Mouse (Mus musculus) erythroblast, embryonic 14.5 days (primary cell): ENCODE measurements around the gene Siva1. TPM values are rescaled to one million over a fixed set of nuclear protein-coding genes. Genes with fewer than 3 reads are reported as not detected.
A peak's percentile ranks its signal among the peaks of the same experiment; 100 is the strongest.

Experiments used
- H3K27me3 ChIP-seq: 2 replicates; pipeline ENCODE4 v1.6.1; 2012; ENCODE audit warnings: inconsistent platforms; ENCODE audit not compliant: control insufficient read depth
- H3K36me3 ChIP-seq: 2 replicates; pipeline ENCODE4 v1.6.1; 2012; ENCODE audit warnings: mild to moderate bottlenecking, inconsistent platforms; ENCODE audit not compliant: control insufficient read depth
- H3K4me1 ChIP-seq: 2 replicates; pipeline ENCODE4 v1.6.1; 2012; ENCODE audit warnings: inconsistent platforms; ENCODE audit not compliant: control insufficient read depth
- H3K4me3 ChIP-seq: replicated peaks from 2 replicates; pipeline ENCODE3; 2012; ENCODE audit warnings: moderate library complexity, mild to moderate bottlenecking, inconsistent platforms
- H3K9me3 ChIP-seq: 2 replicates; pipeline ENCODE4 v1.6.1; 2012; ENCODE audit warnings: low read length, inconsistent platforms, mixed read lengths; ENCODE audit not compliant: control insufficient read depth
- GATA1 ChIP-seq: IDR thresholded peaks from 2 replicates; pipeline ENCODE4 v1.6.1; 2012; ENCODE audit warnings: low read length, inconsistent platforms, mixed read lengths
- TAL1 ChIP-seq: IDR thresholded peaks from 3 replicates; pipeline ENCODE4 v1.6.1; 2012; ENCODE audit warnings: low read length, inconsistent platforms, mixed read lengths
- polyA plus RNA-seq: library from polyadenylated mRNA; stranded (reverse); fragments of >175 nt; gene quantifications from 2 replicates; pipeline ENCODE4 v1.2.3, GENCODE M21; 2012

The Siva1 gene
- polyA plus RNA-seq, 1 experiment, result 20.6 TPM

DNA sequence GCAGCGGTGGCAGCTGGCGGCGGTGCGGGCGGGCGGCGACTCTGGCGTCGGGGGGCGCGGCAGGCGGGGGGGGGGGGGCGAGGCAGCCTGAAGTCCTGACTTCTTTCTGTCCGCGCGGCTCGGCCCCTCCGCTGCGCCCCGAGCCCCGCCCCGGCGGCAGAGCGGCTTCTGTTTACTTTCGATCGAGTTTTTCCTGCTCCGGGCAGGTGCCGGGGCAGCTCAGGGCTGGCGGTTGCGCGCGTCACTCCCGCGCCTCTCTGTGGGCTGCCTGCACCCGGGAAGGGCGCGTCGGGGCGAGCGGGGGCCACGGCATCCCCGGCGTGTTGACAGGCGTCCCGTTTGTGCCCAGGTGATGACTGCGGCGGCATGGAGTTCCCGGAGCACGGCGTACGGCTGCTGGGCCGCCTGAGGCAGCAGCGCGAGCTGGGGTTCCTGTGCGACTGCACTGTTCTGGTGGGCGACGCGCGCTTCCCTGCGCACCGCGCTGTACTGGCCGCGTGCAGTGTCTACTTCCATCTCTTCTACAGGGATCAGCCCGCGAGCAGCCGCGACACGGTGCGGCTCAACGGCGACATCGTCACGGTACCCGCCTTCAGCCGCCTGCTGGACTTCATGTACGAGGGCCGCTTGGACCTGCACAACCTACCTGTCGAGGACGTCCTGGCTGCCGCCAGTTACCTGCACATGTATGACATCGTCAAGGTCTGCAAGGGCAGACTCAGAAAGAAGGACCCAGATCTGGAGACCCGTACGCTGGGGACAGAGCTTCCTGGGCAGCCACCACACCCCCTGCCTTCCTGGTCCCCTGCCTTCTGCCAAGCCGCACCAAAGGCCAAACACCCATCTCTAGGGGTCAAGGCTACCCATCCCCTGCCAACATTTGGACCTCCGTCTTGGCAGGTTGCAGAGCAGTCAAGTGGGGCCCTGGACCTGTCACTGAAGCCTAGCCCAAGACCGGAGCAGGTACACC lies 34.8 kb downstream of the Siva1 start:
- peaks cover 28% of the 10 kb centered on the region for H3K4me1 ChIP-seq
- TF ChIP-seq TAL1 (no peak), GATA1 (no peak)
- peaks cover 17% of the 10 kb centered on the region for H3K9me3 ChIP-seq
- H3K36me3 ChIP-seq, result no peaks in the 10 kb centered on the region; the same call in 1 of the 2 replicates
- peaks cover 83% of the 10 kb centered on the region for H3K27me3 ChIP-seq
- H3K4me3 ChIP-seq, result peak overlapping the region; percentile 62

DNA sequence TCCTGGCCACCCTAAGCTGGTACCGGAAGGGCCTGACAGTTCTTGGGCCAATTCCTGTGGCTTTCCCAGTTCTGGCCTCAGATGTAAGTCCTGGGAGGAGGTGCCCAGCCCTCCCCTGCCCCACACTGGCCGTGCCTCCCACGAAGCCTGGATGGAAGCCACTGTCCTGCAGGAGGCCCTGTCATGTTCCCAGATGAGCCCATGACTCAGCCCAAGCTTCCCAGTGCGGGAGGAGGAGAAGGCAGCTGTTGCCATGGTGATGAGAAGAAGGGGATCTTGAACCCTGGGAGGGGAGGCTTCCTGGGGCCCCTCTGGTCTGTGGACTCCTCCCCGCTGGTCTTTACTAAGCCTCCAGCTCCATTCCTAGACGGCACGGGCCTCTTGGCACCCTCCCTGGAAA lies 38.9 kb downstream of the Siva1 start:
- H3K36me3 ChIP-seq, result no peaks in the 10 kb centered on the region; the same call in 1 of the 2 replicates
- H3K9me3 ChIP-seq, result peaks cover 15% of the 10 kb centered on the region
- peaks cover 12% of the 10 kb centered on the region for H3K4me1 ChIP-seq
- no peak for TF ChIP-seq TAL1
- no peak for TF ChIP-seq GATA1
- H3K27me3 ChIP-seq, result peaks cover 80% of the 10 kb centered on the region
- no peak overlapping the region for H3K4me3 ChIP-seq

DNA sequence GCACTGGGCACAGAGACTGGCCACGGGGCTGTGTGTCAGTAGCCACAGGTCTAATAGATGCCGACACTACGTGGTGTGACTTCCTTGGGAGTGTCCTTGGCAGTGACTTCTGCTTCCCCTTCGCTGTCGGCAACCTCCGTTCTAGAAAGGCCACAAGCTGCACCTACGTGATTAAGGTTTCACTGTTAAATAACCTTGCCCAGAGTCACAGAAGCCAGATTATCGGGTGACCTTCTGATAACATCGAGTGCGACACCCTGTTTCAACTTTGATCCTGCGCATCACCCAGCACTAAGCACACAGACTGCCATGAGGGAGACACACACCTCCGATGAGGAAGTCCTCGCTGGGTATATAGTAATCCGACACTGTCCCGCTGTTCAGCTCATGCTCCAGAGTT lies 44.0 kb downstream of the Siva1 start:
- TF ChIP-seq TAL1 (no peak), GATA1 (no peak)

DNA sequence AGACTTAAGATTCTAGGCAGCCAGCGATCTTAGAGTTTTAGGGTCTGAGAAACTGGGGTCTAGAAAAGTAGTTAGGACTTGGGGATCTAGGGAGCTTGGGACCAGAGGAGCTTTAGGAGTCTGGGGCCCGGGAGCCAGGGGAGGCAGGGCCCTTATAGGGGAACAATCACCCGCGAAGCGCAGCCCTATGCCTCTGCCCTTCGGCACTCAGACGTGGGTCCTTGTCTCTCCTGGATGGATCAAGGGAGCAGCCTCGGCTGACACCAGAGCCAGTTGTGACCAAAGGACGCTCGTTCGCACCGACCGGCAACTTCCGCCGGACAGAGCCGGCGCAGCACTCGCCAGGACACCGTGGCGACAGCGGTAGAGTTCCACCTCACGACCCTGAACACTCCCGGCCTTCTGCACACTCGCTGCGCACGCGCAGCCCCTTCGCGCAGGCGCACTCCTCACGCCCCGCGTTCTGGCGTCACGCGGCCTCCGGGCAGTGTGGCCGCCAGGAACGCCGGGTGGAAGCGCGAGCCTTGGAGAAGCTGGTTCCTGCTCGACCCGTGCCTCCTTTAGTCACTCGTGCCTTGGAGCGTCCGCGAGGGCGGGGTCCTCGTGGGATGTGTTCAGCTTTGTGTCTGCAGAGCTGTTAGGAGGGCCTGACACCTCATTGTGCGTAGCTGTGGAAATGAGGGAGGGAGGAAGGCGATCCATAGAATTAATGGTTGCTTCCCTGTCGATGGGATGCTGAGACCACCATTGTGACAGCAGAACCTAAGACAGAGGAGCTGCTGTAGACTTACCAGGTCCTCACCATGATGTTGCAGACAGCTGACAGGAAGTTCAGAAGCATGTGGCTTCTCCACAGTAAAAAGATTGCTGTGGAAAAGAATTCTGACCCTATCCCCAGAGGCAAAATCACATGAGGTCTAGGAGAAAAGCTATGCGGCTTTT lies 49.0 kb downstream of the Siva1 start:
- TF ChIP-seq TAL1 (no peak), GATA1 (no peak)
- Histone ChIP-seq H3K4me3 (peak overlapping the region; percentile 67), H3K4me1 (peaks cover 21% of the 10 kb centered on the region), H3K27me3 (peaks cover 26% of the 10 kb centered on the region), H3K9me3 (no peaks in the 10 kb centered on the region), H3K36me3 (no peaks in the 10 kb centered on the region)

More for the DNA sequence above, 44.0 kb downstream of the Siva1 start:
- H3K4me1 ChIP-seq, result peaks cover 13% of the 10 kb centered on the region
- H3K4me3 ChIP-seq, result no peak overlapping the region
- H3K27me3 ChIP-seq, result peaks cover 49% of the 10 kb centered on the region
- no peaks in the 10 kb centered on the region for H3K36me3 ChIP-seq
- H3K9me3 ChIP-seq, result peaks cover 2% of the 10 kb centered on the region; the same call in 1 of the 2 replicates

DNA sequence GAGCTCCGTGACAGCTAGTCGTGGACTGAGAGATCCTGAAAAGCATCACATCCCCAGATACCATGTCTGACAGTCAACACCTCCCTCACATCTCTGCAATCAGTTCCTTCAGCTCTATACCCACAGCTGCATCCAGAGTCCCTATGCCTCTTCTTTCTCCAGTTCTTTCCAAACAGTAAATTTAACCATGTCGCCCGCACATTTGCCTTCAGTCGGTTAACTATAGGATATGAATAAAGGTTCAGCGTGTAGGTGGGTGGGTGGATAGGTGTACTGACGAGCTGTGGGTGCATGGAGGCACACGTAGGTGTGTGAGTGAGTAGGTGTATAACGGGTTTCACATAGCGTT lies 49.6 kb downstream of the Siva1 start:
- no peaks in the 10 kb centered on the region for H3K9me3 ChIP-seq
- H3K36me3 ChIP-seq, result no peaks in the 10 kb centered on the region
- peak overlapping the region; percentile 67 for H3K4me3 ChIP-seq
- no peak for TF ChIP-seq GATA1
- TF ChIP-seq TAL1, result no peak
- peaks cover 23% of the 10 kb centered on the region for H3K27me3 ChIP-seq
- H3K4me1 ChIP-seq, result peaks cover 21% of the 10 kb centered on the region

DNA sequence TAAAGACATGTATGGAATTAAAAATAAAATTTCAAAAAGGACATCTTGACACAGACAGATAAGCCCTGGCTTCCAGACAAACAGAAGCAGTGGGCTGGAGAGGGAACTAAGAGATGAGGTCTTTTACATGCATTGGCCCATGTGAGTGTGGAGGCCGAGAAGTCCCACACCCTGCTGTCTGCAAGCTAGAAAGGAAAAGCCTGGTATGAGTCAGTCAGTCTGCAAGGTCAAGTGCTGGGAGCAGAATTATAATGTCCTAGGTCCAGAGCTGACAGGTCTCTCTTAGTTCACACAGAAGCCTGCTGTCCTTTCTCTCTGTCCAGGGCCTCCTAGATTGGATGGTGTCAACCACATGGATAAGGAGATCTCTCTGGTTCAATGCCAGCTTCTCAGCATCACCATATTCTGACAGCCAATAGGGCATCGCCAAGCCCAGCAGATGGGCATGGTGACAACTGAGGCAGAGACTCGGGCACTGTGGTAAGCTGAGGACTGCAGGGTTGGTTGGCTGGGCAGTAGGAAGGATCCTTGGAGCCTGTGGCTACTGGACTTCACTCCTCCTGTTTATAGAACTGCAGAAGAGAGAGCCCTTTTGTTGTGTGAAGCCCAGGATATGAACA lies 52.4 kb downstream of the Siva1 start:
- H3K4me1 ChIP-seq, result peaks cover 21% of the 10 kb centered on the region
- H3K9me3 ChIP-seq, result no peaks in the 10 kb centered on the region
- H3K36me3 ChIP-seq, result no peaks in the 10 kb centered on the region
- H3K4me3 ChIP-seq, result no peak overlapping the region
- peaks cover 39% of the 10 kb centered on the region for H3K27me3 ChIP-seq
- TF ChIP-seq GATA1 (no peak), TAL1 (no peak)

Other genes with a start within 250 kb of the Siva1 start
- gene A530016L24Rik, start 155.2 kb upstream of the Siva1 start, polyA plus RNA-seq, result 0.01 TPM in 1 of 2 replicates, not detected in the other
- gene Tmem179, start 127.9 kb upstream of the Siva1 start, polyA plus RNA-seq, result not detected in 2 replicates
- gene Inf2, start 55.9 kb upstream of the Siva1 start, polyA plus RNA-seq, result 0.43 TPM in 2 replicates
- gene Adssl1, start 24.6 kb upstream of the Siva1 start, polyA plus RNA-seq, result 0.28 and 0.74 TPM in 2 replicates
- 15.1 and 15.2 TPM in 2 replicates for gene Akt1, start 30.2 kb downstream of the Siva1 start, polyA plus RNA-seq
- 0.02 TPM in 1 of 2 replicates, not detected in the other for gene Zbtb42, start 34.1 kb downstream of the Siva1 start, polyA plus RNA-seq
- gene Cep170b, start 75.8 kb downstream of the Siva1 start, polyA plus RNA-seq, result 0.02 and 0.04 TPM in 2 replicates
- 0.24 and 0.50 TPM in 2 replicates for gene Pld4, start 116.0 kb downstream of the Siva1 start, polyA plus RNA-seq
- gene Ahnak2, start 158.0 kb downstream of the Siva1 start, polyA plus RNA-seq, result 0.01 and 0.05 TPM in 2 replicates
- 0.10 TPM in 1 of 2 replicates, not detected in the other for gene Clba1, start 164.3 kb downstream of the Siva1 start, polyA plus RNA-seq
- 3.3 and 4.7 TPM in 2 replicates for gene Cdca4, start 184.7 kb downstream of the Siva1 start, polyA plus RNA-seq
- gene Gpr132, start 223.5 kb downstream of the Siva1 start, polyA plus RNA-seq, result 0.01 TPM in 1 of 2 replicates, not detected in the other